Mouse (Mus musculus) limb, embryonic 11.5 days (tissue): ENCODE measurements around the gene 1700018F24Rik. TPM values are rescaled to one million over a fixed set of nuclear protein-coding genes. Genes with fewer than 3 reads are reported as not detected.
A peak's percentile ranks its signal among the peaks of the same experiment; 100 is the strongest.

Source experiments
- ATAC-seq: fragments of 200-750 bp; cut with Nextera tagmentation; 2 replicates; pipeline ENCODE4 v1.8.0; 2017; ENCODE audit warnings: low read depth; ENCODE audit not compliant: insufficient number of reproducible peaks, low FRiP score, low TSS enrichment
- DNase-seq: peaks from one replicate; pipeline ENCODE4 v3.0.0-alpha.2; 2015; ENCODE audit warnings: low spot score
- H3K27ac ChIP-seq: fragments of 300-500 bp; sonication (generic); replicated peaks from 2 replicates; pipeline ENCODE4 v1.5.1; 2014; ENCODE audit warnings: low read depth, mild to moderate bottlenecking, low read length
- H3K27me3 ChIP-seq: fragments of 300-500 bp; sonication (generic); 2 replicates; pipeline ENCODE4 v1.6.1; 2014; ENCODE audit warnings: mild to moderate bottlenecking, low read length, mixed read lengths; ENCODE audit not compliant: control insufficient read depth, insufficient read depth
- H3K36me3 ChIP-seq: fragments of 300-500 bp; sonication (generic); 2 replicates; pipeline ENCODE4 v1.6.1; 2014; ENCODE audit warnings: mild to moderate bottlenecking, low read length, moderate library complexity, mixed read lengths; ENCODE audit not compliant: control insufficient read depth, insufficient read depth
- H3K4me1 ChIP-seq: fragments of 300-500 bp; sonication (generic); 2 replicates; pipeline ENCODE4 v1.6.1; 2014; ENCODE audit warnings: low read length, mixed read lengths; ENCODE audit not compliant: control insufficient read depth, insufficient read depth
- H3K4me2 ChIP-seq: fragments of 300-500 bp; sonication (generic); 2 replicates; pipeline ENCODE4 v1.6.1; 2014; ENCODE audit warnings: low read depth, mild to moderate bottlenecking, moderate library complexity; ENCODE audit not compliant: severe bottlenecking
- H3K4me3 ChIP-seq: fragments of 300-500 bp; sonication (generic); 2 replicates; pipeline ENCODE4 v1.5.1; 2014; ENCODE audit warnings: low read depth, low read length
- H3K9ac ChIP-seq: fragments of 300-500 bp; sonication (generic); 2 replicates; pipeline ENCODE4 v1.6.1; 2014; ENCODE audit warnings: mild to moderate bottlenecking, low read length
- H3K9me3 ChIP-seq: fragments of 300-500 bp; sonication (generic); 2 replicates; pipeline ENCODE4 v1.6.1; 2016; ENCODE audit warnings: low read length; ENCODE audit not compliant: control insufficient read depth
- WGBS: fragments of 180-500 bp; shearing (Covaris S2); extraction: QIAGEN DNeasy Blood & Tissue Kit; methylation state at CpG from one replicate; pipeline ENCODE4 v1.1.7; 2014; 5-methylcytosine and 5-hydroxymethylcytosine counted together
- polyA plus RNA-seq: library from polyadenylated mRNA; unstranded; fragments of >200 nt; fragmentation: Nextera tagmentation; extraction: Ambion mirVana; gene quantifications from 2 replicates; pipeline ENCODE4 v1.2.1, GENCODE M21; 2014

Gene 1700018F24Rik
- polyA plus RNA-seq, 1 experiment from 2014 or later, result not detected

GRCm38 (mm10) chr5:145084822-145085221 is 42.0 kb downstream of the 1700018F24Rik start:
- WGBS, result 78% methylated on average over 2 of the region's 2 CpGs

DNA sequence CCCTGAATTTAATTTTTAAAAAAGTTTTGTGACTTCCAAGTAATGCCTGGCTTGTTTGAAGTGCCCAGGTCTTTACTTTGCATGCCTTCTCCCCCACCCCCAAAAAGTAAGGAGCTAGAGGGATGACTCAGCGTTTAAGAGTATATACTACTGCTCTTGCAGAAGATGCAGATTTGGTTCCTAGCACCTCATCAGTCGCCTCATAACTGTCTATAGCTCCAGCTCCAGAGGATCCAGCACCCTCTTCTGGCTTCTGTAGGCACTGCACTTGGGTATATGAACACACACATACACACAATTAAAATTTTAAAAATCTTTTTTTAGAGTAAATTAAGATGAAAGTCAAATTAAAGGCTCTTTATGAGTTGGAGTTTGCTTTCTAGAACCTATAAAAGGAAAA is 45.4 kb downstream of the 1700018F24Rik start:
- Histone ChIP-seq H3K4me3 (no peak overlapping the region), H3K9ac (no peak overlapping the region), H3K36me3 (peaks cover 11% of the 10 kb centered on the region), H3K4me1 (0 out of 2 replicates have a peak, but pooled peaks cover 3% of the 10 kb centered on the region), H3K4me2 (no peak overlapping the region), H3K27ac (no peak overlapping the region), H3K9me3 (no peaks in the 10 kb centered on the region), H3K27me3 (no peaks in the 10 kb centered on the region)
- WGBS, result 96% methylated on average over 2 of the region's 2 CpGs
- DNase-seq (no peak), ATAC-seq (no peak)

More at GRCm38 (mm10) chr5:145084822-145085221, 42.0 kb downstream of the 1700018F24Rik start:
- Histone ChIP-seq H3K9ac (no peak overlapping the region), H3K9me3 (no peaks in the 10 kb centered on the region), H3K27ac (no peak overlapping the region), H3K4me2 (peak overlapping the region; percentile 86), H3K4me1 (0 out of 2 replicates have a peak, but pooled peaks cover 3% of the 10 kb centered on the region), H3K27me3 (no peaks in the 10 kb centered on the region), H3K4me3 (peak overlapping the region; percentile 71), H3K36me3 (0 out of 2 replicates have a peak, but pooled peaks cover 4% of the 10 kb centered on the region)
- no peak for DNase-seq
- no peak for ATAC-seq

- Histone ChIP-seq H3K27me3 (no peaks in the 10 kb centered on the region), H3K36me3 (peaks cover 14% of the 10 kb centered on the region), H3K27ac (no peak overlapping the region), H3K4me3 (no peak overlapping the region), H3K9me3 (no peaks in the 10 kb centered on the region), H3K9ac (no peak overlapping the region), H3K4me1 (no peaks in the 10 kb centered on the region), H3K4me2 (no peak overlapping the region)
- DNase-seq (no peak), ATAC-seq (no peak)
- 100% methylated on average over 3 of the region's 3 CpGs for WGBS
These were observed 47.1 kb downstream of the 1700018F24Rik start for GRCm38 (mm10) chr5:145089878-145090277.

Other genes with a start within 250 kb of the 1700018F24Rik start
- 20.1 and 22.4 TPM in 2 replicates for gene Smurf1, start 77.1 kb upstream of the 1700018F24Rik start, polyA plus RNA-seq
- gene Gm4871, start 10.2 kb upstream of the 1700018F24Rik start, polyA plus RNA-seq, result not detected in 2 replicates
- gene Arpc1a, start 40.8 kb downstream of the 1700018F24Rik start, polyA plus RNA-seq, result 148 and 152 TPM in 2 replicates
- 0.13 and 0.14 TPM in 2 replicates for gene Kpna7, start 41.0 kb downstream of the 1700018F24Rik start, polyA plus RNA-seq
- 90.5 and 101 TPM in 2 replicates for gene Arpc1b, start 71.2 kb downstream of the 1700018F24Rik start, polyA plus RNA-seq
- 140 and 151 TPM in 2 replicates for gene Pdap1, start 97.2 kb downstream of the 1700018F24Rik start, polyA plus RNA-seq
- 286 and 287 TPM in 2 replicates for gene Bud31, start 97.4 kb downstream of the 1700018F24Rik start, polyA plus RNA-seq
- gene Ptcd1, start 124.1 kb downstream of the 1700018F24Rik start, polyA plus RNA-seq, result 15.1 TPM in 2 replicates
- gene Cpsf4, start 124.2 kb downstream of the 1700018F24Rik start, polyA plus RNA-seq, result 39.8 and 40.6 TPM in 2 replicates
- gene Atp5j2, start 149.1 kb downstream of the 1700018F24Rik start, polyA plus RNA-seq, result 568 and 582 TPM in 2 replicates
- 5.9 and 8.4 TPM in 2 replicates for gene Zkscan14, start 158.9 kb downstream of the 1700018F24Rik start, polyA plus RNA-seq
- 21.2 and 23.6 TPM in 2 replicates for gene Zkscan5, start 161.6 kb downstream of the 1700018F24Rik start, polyA plus RNA-seq
- 34.4 and 37.8 TPM in 2 replicates for gene Zfp655, start 188.7 kb downstream of the 1700018F24Rik start, polyA plus RNA-seq
- 0.40 and 0.94 TPM in 2 replicates for gene Zscan25, start 237.5 kb downstream of the 1700018F24Rik start, polyA plus RNA-seq